Mouse (Mus musculus): Measurements from ENCODE around the gene Specc1.

DNA sequence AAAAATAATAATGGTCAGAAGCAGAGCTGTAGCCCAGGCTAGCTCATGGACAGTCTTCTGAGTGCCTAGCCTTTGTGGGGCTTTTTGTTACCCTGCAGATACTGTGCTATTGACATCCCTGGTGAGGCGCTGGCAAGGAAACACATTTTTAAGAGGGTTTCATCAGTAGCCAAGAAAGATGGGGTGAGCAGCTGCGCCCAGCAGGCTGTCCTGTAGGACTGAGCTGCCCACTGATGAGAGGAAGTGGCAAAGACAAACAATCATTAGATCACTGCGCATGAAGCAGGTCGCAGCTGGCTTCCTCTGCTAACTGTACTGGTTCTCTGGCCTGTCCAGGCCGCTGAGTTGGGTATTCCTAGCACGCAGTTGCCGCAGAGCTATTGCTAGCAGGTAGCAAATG is 307.0 kb downstream of the Specc1 start:
- TF ChIP-seq CTCF (IDR thresholded peaks at IDR 0.05; ENCODE audit: low read depth, low read length) (no peak), POLR2A (IDR thresholded peaks at IDR 0.05; ENCODE audit: borderline replicate concordance, low read depth, low read length) (no peak)
